ENCODE assay signal across 8 mouse cellular contexts in the genomic region with DNA sequence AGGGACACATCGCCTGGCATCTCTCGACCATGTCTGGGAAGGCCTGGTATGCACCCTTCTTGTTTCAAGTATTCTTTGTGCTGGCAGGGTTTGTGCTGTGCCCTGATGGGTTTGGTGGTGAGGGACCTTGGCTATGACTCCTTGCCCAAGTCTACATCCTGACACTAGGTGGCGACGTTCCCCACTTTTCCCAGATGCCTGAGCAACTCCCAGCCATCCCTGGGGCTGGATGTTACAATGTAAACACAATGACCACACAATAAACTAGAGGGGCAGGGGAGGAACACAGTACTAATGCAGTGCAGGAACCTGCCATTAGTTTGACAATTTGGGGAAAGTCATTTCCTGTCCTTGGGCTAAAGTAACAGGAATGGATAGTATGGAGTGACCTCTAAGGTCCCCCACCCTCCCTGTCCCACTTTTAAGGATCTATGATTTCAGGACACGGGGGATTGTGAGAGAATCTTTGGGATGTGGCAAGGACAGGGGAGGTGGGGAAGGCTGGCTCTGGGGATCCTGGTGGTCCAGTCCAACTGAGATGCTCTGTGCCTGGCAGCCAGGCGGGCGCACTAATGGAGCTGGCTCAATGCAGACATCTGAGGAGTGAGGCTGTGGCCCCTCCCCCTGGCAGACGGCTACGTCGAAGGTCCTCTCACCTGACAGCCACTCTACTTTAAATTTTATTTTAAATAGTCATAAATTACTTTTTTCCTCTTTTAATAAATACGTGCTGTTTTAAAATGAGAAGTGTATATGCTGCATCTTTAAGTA.
DNase-seq lines count a peak whose midpoint lies in the region; ATAC-seq and TF ChIP-seq lines count a peak whose summit lies in the region.

No protein-coding gene starts in this region.

- H3K27ac ChIP-seq in embryonic facial prominence, embryonic 13.5 days: no peak overlapping the region
- no peak overlapping the region for H3K27ac ChIP-seq in lung, embryonic 14.5 days (ENCODE audit: low read depth)

- TF ChIP-seq CTCF in G1E (IDR thresholded peaks at IDR 0.05; ENCODE audit: low read depth, low read length): 0 out of 2 replicates have a peak, but pooled peaks have one; percentile 18
- peak; percentile 87 for TF ChIP-seq CTCF in lung, embryonic 14.5 days (IDR thresholded peaks at IDR 0.05; ENCODE audit: low read depth)

- 41% methylated on average over 11 of the region's 11 CpGs for WGBS in embryonic facial prominence, embryonic 13.5 days
- 38% methylated on average over 11 of the region's 11 CpGs for WGBS in lung, embryonic 14.5 days

- intact Hi-C loops in heart, postnatal 14 days (cut with DNase I): loop anchor here (1.0 kb wide), 1 partner anchor 74 kb away; no protein-coding TSS in a partner anchor

- peaks cover 5% of the 10 kb centered on the region for H3K27me3 ChIP-seq in G1E (ENCODE audit: insufficient read depth, low read length)
- no peaks in the 10 kb centered on the region for H3K27me3 ChIP-seq in embryonic facial prominence, embryonic 13.5 days
- no peaks in the 10 kb centered on the region for H3K27me3 ChIP-seq in lung, embryonic 14.5 days (ENCODE audit: insufficient read depth, low read length)

- H3K9me3 ChIP-seq in G1E (replicated peaks): no peaks in the 10 kb centered on the region
- no peaks in the 10 kb centered on the region for H3K9me3 ChIP-seq in embryonic facial prominence, embryonic 13.5 days
- H3K9me3 ChIP-seq in lung, embryonic 14.5 days (ENCODE audit: low read depth, low read length): no peaks in the 10 kb centered on the region

- no peak overlapping the region for H3K9ac ChIP-seq in embryonic facial prominence, embryonic 13.5 days
- no peak overlapping the region for H3K9ac ChIP-seq in lung, embryonic 14.5 days

- ATAC-seq in G1E (ENCODE audit: extremely low read depth, insufficient number of reproducible peaks, low FRiP score, poor library complexity, severe bottlenecking): no peak
- ATAC-seq in embryonic facial prominence, embryonic 13.5 days (ENCODE audit: insufficient number of reproducible peaks, insufficient read depth, low FRiP score, low TSS enrichment, low read depth): peak; percentile 39; the same call in 1 of the 2 replicates
- peak; percentile 74 for ATAC-seq in lung, embryonic 14.5 days (ENCODE audit: insufficient read depth)

- peak; percentile 18 for DNase-seq in G1E (ENCODE audit: low spot score)
- DNase-seq in adrenal gland, postnatal 36 days: peak; percentile 81 to 82
- DNase-seq in heart, postnatal 14 days: peak; percentile 79 to 86
- peak; percentile 67 to 88 for DNase-seq in kidney, postnatal 36 days
- DNase-seq in lung, embryonic 14.5 days: peak; percentile 91
- DNase-seq in ovary, postnatal 10 days (ENCODE audit: low spot score): peak; percentile 62
- no peak for DNase-seq in natural killer cell, adult 2 months (ENCODE audit: low spot score in 2 of 2)

- H3K4me3 ChIP-seq in G1E (ENCODE audit: low read depth, low read length): no peak overlapping the region
- H3K4me3 ChIP-seq in embryonic facial prominence, embryonic 13.5 days: no peak overlapping the region
- no peak overlapping the region for H3K4me3 ChIP-seq in lung, embryonic 14.5 days (ENCODE audit: low read depth, low read length)

- H3K36me3 ChIP-seq in G1E (replicated peaks): no peaks in the 10 kb centered on the region
- peaks cover 54% of the 10 kb centered on the region for H3K36me3 ChIP-seq in embryonic facial prominence, embryonic 13.5 days
- H3K36me3 ChIP-seq in lung, embryonic 14.5 days (ENCODE audit: insufficient read depth): peaks cover 46% of the 10 kb centered on the region

- H3K4me1 ChIP-seq in G1E (ENCODE audit: insufficient read depth, low read depth, low read length): no peaks in the 10 kb centered on the region
- no peaks in the 10 kb centered on the region for H3K4me1 ChIP-seq in embryonic facial prominence, embryonic 13.5 days
- no peaks in the 10 kb centered on the region for H3K4me1 ChIP-seq in lung, embryonic 14.5 days (ENCODE audit: insufficient read depth)

- H3K4me2 ChIP-seq in embryonic facial prominence, embryonic 13.5 days: no peak overlapping the region
- H3K4me2 ChIP-seq in lung, embryonic 14.5 days: no peak overlapping the region

Comparison
In these comparisons a context has a peak if more than half of its experiments do, and no peak if none do; other contexts are left out.
1. DNase-seq: peak in G1E (single experiment), adrenal gland, postnatal 36 days (2 of 2), heart, postnatal 14 days (2 of 2), kidney, postnatal 36 days (2 of 2), lung, embryonic 14.5 days (single experiment) and ovary, postnatal 10 days (single experiment); none in natural killer cell, adult 2 months (0 of 2).